ENCODE assay signal across 9 mouse cellular contexts in genomic region chr5:128491155-128491554, GRCm38 (mm10). TPM values are rescaled to one million over a fixed set of nuclear protein-coding genes. Genes with fewer than 3 reads are reported as not detected.
DNase-seq lines count a peak whose midpoint lies in the region; ATAC-seq and TF ChIP-seq lines count a peak whose summit lies in the region.
"Had no signal": no experiment of that assay in that cellular context is flagged by ENCODE, and none has a peak within 500 bp of the region (broad histone marks: within the 10 kb centered on the region; RNA-seq: fewer than 3 reads in every experiment).

No protein-coding gene starts in this region.

- H3K27me3 ChIP-seq in hindbrain, embryonic 11.5 days (ENCODE audit: control insufficient read depth, insufficient read depth, low read length), result no peaks in the 10 kb centered on the region
- no peaks in the 10 kb centered on the region for H3K27me3 ChIP-seq in hindbrain, embryonic 13.5 days
- H3K27me3 ChIP-seq in midbrain, postnatal 0 days (ENCODE audit: insufficient read depth, low read length), result no peaks in the 10 kb centered on the region
- no peaks in the 10 kb centered on the region for H3K27me3 ChIP-seq in midbrain, embryonic 15.5 days (replicated peaks)
- H3K27me3 ChIP-seq: embryonic facial prominence, embryonic 12.5 days had no signal

- no peak overlapping the region for H3K4me3 ChIP-seq in hindbrain, embryonic 11.5 days (ENCODE audit: low read depth, low read length)
- no peak overlapping the region for H3K4me3 ChIP-seq in hindbrain, embryonic 13.5 days
- no peak overlapping the region for H3K4me3 ChIP-seq in midbrain, postnatal 0 days (ENCODE audit: low read depth, low read length)
- H3K4me3 ChIP-seq in midbrain, embryonic 15.5 days, result no peak overlapping the region
- no peak overlapping the region for H3K4me3 ChIP-seq in cortical plate, adult 2 months (ENCODE audit: insufficient read depth, low read length)
- H3K4me3 ChIP-seq: embryonic facial prominence, embryonic 12.5 days had no signal

- no peaks in the 10 kb centered on the region for H3K36me3 ChIP-seq in hindbrain, embryonic 11.5 days (ENCODE audit: control insufficient read depth, insufficient read depth, low read length)
- H3K36me3 ChIP-seq in hindbrain, embryonic 13.5 days, result no peaks in the 10 kb centered on the region
- H3K36me3 ChIP-seq in midbrain, postnatal 0 days (ENCODE audit: insufficient read depth, low read length), result no peaks in the 10 kb centered on the region
- H3K36me3 ChIP-seq in midbrain, embryonic 15.5 days (replicated peaks), result no peaks in the 10 kb centered on the region
- H3K36me3 ChIP-seq: embryonic facial prominence, embryonic 12.5 days had no signal

- DNase-seq in hindbrain, embryonic 11.5 days (ENCODE audit: low spot score), result peak; percentile 49
- DNase-seq in midbrain, postnatal 0 days (ENCODE audit: low spot score), result no peak
- DNase-seq in mesoderm, embryonic 11.5 days (ENCODE audit: low read depth, low spot score), result peak; percentile 37
- DNase-seq in heart, adult 9 months (ENCODE audit: low spot score in 2 of 2), result no peak
- DNase-seq in gastrocnemius, adult 18-20 months (ENCODE audit: low spot score), result no peak

- no peaks in the 10 kb centered on the region for H3K9me3 ChIP-seq in hindbrain, embryonic 11.5 days (ENCODE audit: control insufficient read depth, low read length)
- H3K9me3 ChIP-seq in hindbrain, embryonic 13.5 days, result 0 out of 2 replicates have a peak, but pooled peaks cover 5% of the 10 kb centered on the region
- H3K9me3 ChIP-seq in midbrain, postnatal 0 days (ENCODE audit: low read length), result no peaks in the 10 kb centered on the region
- H3K9me3 ChIP-seq in midbrain, embryonic 15.5 days, result no peaks in the 10 kb centered on the region
- H3K9me3 ChIP-seq: embryonic facial prominence, embryonic 12.5 days had no signal

- no peak for TF ChIP-seq POLR2A in cortical plate, adult 2 months (IDR thresholded peaks at IDR 0.05; ENCODE audit: extremely low read depth, insufficient read depth, low read length)

- no peak for ATAC-seq in hindbrain, embryonic 11.5 days (ENCODE audit: low FRiP score)
- no peak for ATAC-seq in hindbrain, embryonic 13.5 days (ENCODE audit: low FRiP score)
- no peak for ATAC-seq in midbrain, postnatal 0 days (ENCODE audit: low FRiP score)
- no peak for ATAC-seq in midbrain, embryonic 15.5 days (replicated peaks)

- no peak overlapping the region for H3K9ac ChIP-seq in hindbrain, embryonic 11.5 days (ENCODE audit: low read depth, low read length)
- H3K9ac ChIP-seq in hindbrain, embryonic 13.5 days, result no peak overlapping the region
- H3K9ac ChIP-seq in midbrain, postnatal 0 days (replicated peaks; ENCODE audit: low read length, poor library complexity, severe bottlenecking), result no peak overlapping the region
- H3K9ac ChIP-seq in midbrain, embryonic 15.5 days, result no peak overlapping the region
- H3K9ac ChIP-seq: embryonic facial prominence, embryonic 12.5 days had no signal

- 34% methylated on average over 9 of the region's 9 CpGs for WGBS in hindbrain, embryonic 11.5 days
- WGBS in hindbrain, embryonic 13.5 days, result 35% methylated on average over 9 of the region's 9 CpGs
- 31% methylated on average over 9 of the region's 9 CpGs for WGBS in midbrain, postnatal 0 days
- WGBS in midbrain, embryonic 15.5 days, result 31% methylated on average over 9 of the region's 9 CpGs

- no peak overlapping the region for H3K27ac ChIP-seq in hindbrain, embryonic 11.5 days (ENCODE audit: low read depth, low read length)
- no peak overlapping the region for H3K27ac ChIP-seq in hindbrain, embryonic 13.5 days
- H3K27ac ChIP-seq in midbrain, postnatal 0 days (ENCODE audit: low read depth, low read length), result no peak overlapping the region
- H3K27ac ChIP-seq in midbrain, embryonic 15.5 days, result no peak overlapping the region
- no peak overlapping the region for H3K27ac ChIP-seq in cortical plate, adult 2 months (ENCODE audit: insufficient read depth, low read length)
- H3K27ac ChIP-seq: embryonic facial prominence, embryonic 12.5 days had no signal

- peak; percentile 66 for TF ChIP-seq CTCF in midbrain, postnatal 0 days (IDR thresholded peaks at IDR 0.05)
- peak; percentile 65 for TF ChIP-seq CTCF in cortical plate, adult 2 months (IDR thresholded peaks at IDR 0.05; ENCODE audit: extremely low read depth, insufficient read depth, low read length)

- H3K4me2 ChIP-seq in hindbrain, embryonic 11.5 days (replicated peaks; ENCODE audit: low read depth, low read length), result no peak overlapping the region
- no peak overlapping the region for H3K4me2 ChIP-seq in hindbrain, embryonic 13.5 days
- no peak overlapping the region for H3K4me2 ChIP-seq in midbrain, postnatal 0 days (ENCODE audit: low read depth, low read length, poor library complexity, severe bottlenecking)
- no peak overlapping the region for H3K4me2 ChIP-seq in midbrain, embryonic 15.5 days
- H3K4me2 ChIP-seq: embryonic facial prominence, embryonic 12.5 days had no signal

- H3K4me1 ChIP-seq in hindbrain, embryonic 11.5 days (replicated peaks; ENCODE audit: control insufficient read depth, insufficient read depth, low read length), result no peaks in the 10 kb centered on the region
- H3K4me1 ChIP-seq in hindbrain, embryonic 13.5 days (replicated peaks), result no peaks in the 10 kb centered on the region
- H3K4me1 ChIP-seq in midbrain, postnatal 0 days (ENCODE audit: insufficient read depth, low read length), result no peaks in the 10 kb centered on the region
- H3K4me1 ChIP-seq in midbrain, embryonic 15.5 days, result no peaks in the 10 kb centered on the region
- H3K4me1 ChIP-seq in cortical plate, adult 2 months (ENCODE audit: control insufficient read depth, insufficient read depth, low read length), result no peaks in the 10 kb centered on the region
- H3K4me1 ChIP-seq: embryonic facial prominence, embryonic 12.5 days had no signal

RNA-seq across cellular contexts. Expression of gene Tmem132d, which starts 58.3 kb away (rescaled TPM):
- 0.46 and 0.63 TPM in 2 replicates for polyA plus RNA-seq in hindbrain, embryonic 11.5 days (2014; fragmentation: Nextera tagmentation; extraction: Ambion mirVana)
- polyA plus RNA-seq in hindbrain, embryonic 13.5 days (2015; fragmentation: Nextera tagmentation; extraction: Ambion mirVana), result 1.9 and 2.8 TPM in 2 replicates
- total RNA-seq in midbrain, postnatal 0 days (2014; rRNA removed), result 14.7 and 16.9 TPM in 2 replicates
- polyA plus RNA-seq in midbrain, postnatal 0 days (2015; fragmentation: Nextera tagmentation; extraction: Ambion mirVana), result 3.3 and 4.0 TPM in 2 replicates
- polyA plus RNA-seq in midbrain, embryonic 15.5 days (2015; fragmentation: Nextera tagmentation; extraction: Ambion mirVana), result 3.2 and 3.4 TPM in 2 replicates
- polyA plus RNA-seq in cortical plate, adult 2 months (2012; rRNA removed), result 24.8 and 27.6 TPM in 2 replicates
- under 1 TPM in 1 of 2 experiments, not detected in 1; 0.05 TPM for total RNA-seq in gastrocnemius, adult 18-20 months (2021)

Comparison
In these comparisons a context has a peak if more than half of its experiments do, and no peak if none do; other contexts are left out.
1. DNase-seq: peak in hindbrain, embryonic 11.5 days (single experiment) and mesoderm, embryonic 11.5 days (single experiment); none in midbrain, postnatal 0 days (single experiment), heart, adult 9 months (0 of 2) and gastrocnemius, adult 18-20 months (single experiment).